Mouse (Mus musculus) thymus, adult 18-20 months (tissue): ENCODE data around the gene Marveld3.

ENCODE experiments used
- DNase-seq, 2 experiments: peaks; one replicate each; pipeline ENCODE4 v3.0.0; 2022; ENCODE audit warnings: mixed read lengths in 2 of 2

Marveld3 gene

GRCm38 (mm10) chr8:109961693-109962367 is at the start of gene Marveld3:
TSS of gene Marveld3 (minus strand) at chr8:109962203.
- peak in 1 of 2 experiments; percentile 5 for DNase-seq

- DNase-seq, result no peak
These were observed 48.9 kb upstream of the Marveld3 start for GRCm38 (mm10) chr8:110010868-110011267.

- no peak for DNase-seq
These were observed 47.0 kb upstream of the Marveld3 start for GRCm38 (mm10) chr8:110008995-110009446.

GRCm38 (mm10) chr8:110008228-110008994 is 46.4 kb upstream of the Marveld3 start:
- DNase-seq, result no peak

- DNase-seq, result no peak
These were observed 44.5 kb upstream of the Marveld3 start for GRCm38 (mm10) chr8:110006312-110007023.

- no peak for DNase-seq
These were observed 42.3 kb upstream of the Marveld3 start for GRCm38 (mm10) chr8:110004300-110004699.

GRCm38 (mm10) chr8:110002953-110003352 is 41.0 kb upstream of the Marveld3 start:
- DNase-seq, result no peak

- no peak for DNase-seq
These were observed 38.0 kb upstream of the Marveld3 start for GRCm38 (mm10) chr8:109999974-110000373.

GRCm38 (mm10) chr8:109998066-109998465 is 36.1 kb upstream of the Marveld3 start:
- DNase-seq, result no peak

- DNase-seq, result no peak
These were observed 35.4 kb upstream of the Marveld3 start for GRCm38 (mm10) chr8:109997381-109997780.

GRCm38 (mm10) chr8:109992951-109993350 is 30.9 kb upstream of the Marveld3 start:
- DNase-seq, result no peak

- DNase-seq, result no peak
These were observed 30.2 kb upstream of the Marveld3 start for GRCm38 (mm10) chr8:109992166-109992565.

- no peak for DNase-seq
These were observed 28.2 kb upstream of the Marveld3 start, which contains the start of gene Tat for GRCm38 (mm10) chr8:109990224-109990623. TSS of gene Tat (plus strand) at chr8:109990437.

- DNase-seq, result no peak
These were observed 27.1 kb upstream of the Marveld3 start for GRCm38 (mm10) chr8:109989151-109989550.

- DNase-seq, result no peak
These were observed 25.8 kb upstream of the Marveld3 start for GRCm38 (mm10) chr8:109987776-109988175.

GRCm38 (mm10) chr8:109986384-109986783 is 24.4 kb upstream of the Marveld3 start:
- no peak for DNase-seq

- no peak for DNase-seq
These were observed 21.9 kb upstream of the Marveld3 start for GRCm38 (mm10) chr8:109983944-109984343.

GRCm38 (mm10) chr8:109982386-109983105 is 20.5 kb upstream of the Marveld3 start:
- DNase-seq, result no peak

- no peak for DNase-seq
These were observed 17.3 kb upstream of the Marveld3 start for GRCm38 (mm10) chr8:109979339-109979738.

- no peak for DNase-seq
These were observed 10.9 kb upstream of the Marveld3 start for GRCm38 (mm10) chr8:109972901-109973300.

GRCm38 (mm10) chr8:109970323-109970722 is 8.3 kb upstream of the Marveld3 start:
- DNase-seq, result no peak

- no peak for DNase-seq
These were observed 6.8 kb upstream of the Marveld3 start for GRCm38 (mm10) chr8:109968837-109969236.

- DNase-seq, result no peak
These were observed 2.1 kb upstream of the Marveld3 start for GRCm38 (mm10) chr8:109964106-109964505.
